Mouse (Mus musculus): ENCODE data around the gene Ap3s2.

Gene Ap3s2

DNA sequence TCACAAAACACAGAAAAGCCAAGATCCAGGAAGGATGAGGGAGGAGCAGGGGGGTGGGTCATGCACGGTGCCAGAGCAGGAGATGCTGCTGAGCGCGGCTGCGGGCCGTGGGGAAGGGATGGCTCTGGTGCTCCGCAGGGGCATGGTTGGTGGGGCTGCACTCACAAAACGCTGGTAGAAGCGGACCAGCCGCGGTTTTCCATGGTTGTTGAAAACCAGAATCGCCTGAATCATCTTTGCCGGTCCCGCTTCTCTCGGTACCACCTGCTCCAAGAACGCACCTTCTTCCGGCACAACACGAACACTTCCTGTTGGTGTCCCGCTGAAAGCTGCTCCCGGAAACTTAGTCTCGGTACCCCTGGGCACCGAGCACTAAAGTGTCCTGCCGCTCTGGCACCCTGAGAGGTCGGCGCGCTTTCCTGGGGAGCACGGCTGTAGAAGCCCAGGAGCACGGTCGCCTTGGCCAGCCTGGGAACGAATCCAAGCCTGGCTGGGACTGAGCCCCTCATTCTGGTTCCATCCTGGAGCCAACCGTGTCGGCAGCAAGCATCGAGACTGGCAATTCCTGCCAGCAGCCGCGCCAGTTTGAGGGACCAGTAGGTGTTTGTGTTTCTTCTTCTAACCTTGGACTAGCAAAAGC is at the start of gene Ap3s2:
Ap3s2 (minus strand) TSS at position 306 of the 640 bp plus-strand sequence.
- DNase-seq = peak; percentile 90

GRCm38 (mm10) chr7:79968326-79968725 is 47.9 kb upstream of the Ap3s2 start:
- no peak for DNase-seq

- DNase-seq = no peak
Measured at GRCm38 (mm10) chr7:79961600-79961999, 41.2 kb upstream of the Ap3s2 start.

DNA sequence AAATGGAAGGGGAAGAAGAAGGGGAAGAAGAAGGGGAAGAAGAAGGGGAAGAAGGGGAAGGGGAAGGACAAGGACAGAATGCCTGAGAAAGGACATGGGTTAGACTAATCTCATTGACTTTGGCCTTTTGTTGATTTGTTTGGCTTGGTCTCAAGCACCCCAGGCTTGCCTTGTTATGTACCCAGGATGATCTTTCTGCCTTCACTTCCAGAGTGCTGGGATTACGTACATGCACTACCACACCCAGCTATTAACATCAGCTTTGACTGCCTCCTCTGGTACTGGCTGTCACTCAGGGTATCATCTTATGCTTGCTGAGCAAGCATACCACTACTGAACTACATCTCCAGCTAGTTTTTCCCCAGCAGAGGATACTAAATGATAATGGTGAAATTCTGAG is 35.7 kb upstream of the Ap3s2 start:
- DNase-seq = no peak

- no peak for DNase-seq
Measured at GRCm38 (mm10) chr7:79954890-79955289, 34.4 kb upstream of the Ap3s2 start.

GRCm38 (mm10) chr7:79951038-79951437 is 30.6 kb upstream of the Ap3s2 start:
- DNase-seq = no peak

- no peak for DNase-seq
Measured at GRCm38 (mm10) chr7:79950236-79950635, 29.8 kb upstream of the Ap3s2 start.

- peak; percentile 45 for DNase-seq
Measured at GRCm38 (mm10) chr7:79935511-79936205, 15.2 kb upstream of the Ap3s2 start.

GRCm38 (mm10) chr7:79934862-79935510 is 14.5 kb upstream of the Ap3s2 start, which contains the start of gene Arpin:
Gene Arpin (minus strand): TSS chr7:79935359.
- peak; percentile 80 for DNase-seq

- peak; percentile 75 for DNase-seq
Measured at GRCm38 (mm10) chr7:79934461-79934860, 14.0 kb upstream of the Ap3s2 start.

DNA sequence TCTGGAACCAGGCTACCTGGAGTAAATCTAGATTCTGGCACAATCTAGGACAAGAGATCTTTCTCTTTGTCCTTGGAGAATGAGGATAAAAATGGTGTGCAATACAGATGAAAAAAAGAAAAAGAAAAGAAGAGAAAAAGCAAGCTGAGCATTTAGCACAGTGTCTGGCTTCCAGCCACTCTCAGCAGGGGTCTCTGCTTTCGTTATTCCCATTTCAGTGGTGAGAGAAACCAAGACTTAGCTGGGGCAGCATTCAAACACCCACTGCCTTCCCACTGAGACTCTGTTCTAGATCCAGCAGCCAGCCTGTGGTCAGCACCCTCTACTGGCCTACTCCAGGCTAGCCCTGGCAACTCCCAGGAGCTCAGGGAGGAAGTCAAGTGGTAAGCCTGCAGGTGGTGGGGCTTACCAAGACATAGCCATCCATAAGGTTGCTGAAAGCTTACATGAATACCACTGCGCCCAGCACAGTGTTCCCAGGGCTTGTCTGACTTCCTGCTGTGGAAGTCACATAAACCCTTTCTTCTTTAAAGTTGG is 8.1 kb upstream of the Ap3s2 start:
- DNase-seq = peak; percentile 24

DNA sequence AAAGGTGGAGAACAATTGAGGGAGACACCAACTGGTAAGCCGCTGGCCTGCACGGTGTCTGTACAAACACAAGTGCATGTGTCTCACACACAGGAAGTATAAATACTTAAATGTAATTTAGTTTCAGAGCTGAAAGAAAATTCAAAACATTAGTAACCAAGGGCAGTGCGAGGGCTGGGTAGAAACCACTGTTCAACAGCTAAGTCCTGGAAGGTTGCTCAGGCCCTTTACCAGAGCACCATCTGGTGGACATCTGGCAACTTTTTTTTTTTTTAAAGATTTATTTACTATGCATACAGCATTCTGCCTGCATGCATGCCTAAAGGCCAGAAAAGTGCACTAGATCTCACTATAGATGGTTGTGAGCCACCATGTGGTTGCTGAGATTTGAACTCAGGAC is 5.9 kb downstream of the Ap3s2 start:
- DNase-seq = no peak

DNA sequence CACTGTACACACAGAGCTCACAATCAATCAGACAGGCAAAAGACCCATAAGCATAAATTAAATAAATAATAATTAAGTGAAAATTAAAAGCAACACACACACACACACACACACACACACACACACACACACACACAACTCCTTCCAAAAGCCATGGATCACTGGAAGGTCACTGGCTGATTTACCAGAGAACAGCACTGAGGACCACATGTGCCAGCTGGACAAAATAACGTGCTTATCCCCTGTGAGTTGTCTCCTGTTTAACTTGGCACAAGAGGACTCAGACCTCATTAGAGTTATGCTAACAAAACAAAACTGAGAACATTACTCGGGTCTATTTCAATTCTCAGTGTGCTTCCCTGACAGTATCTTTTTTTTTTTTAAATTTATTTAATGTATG is 13.1 kb downstream of the Ap3s2 start:
- no peak for DNase-seq

DNA sequence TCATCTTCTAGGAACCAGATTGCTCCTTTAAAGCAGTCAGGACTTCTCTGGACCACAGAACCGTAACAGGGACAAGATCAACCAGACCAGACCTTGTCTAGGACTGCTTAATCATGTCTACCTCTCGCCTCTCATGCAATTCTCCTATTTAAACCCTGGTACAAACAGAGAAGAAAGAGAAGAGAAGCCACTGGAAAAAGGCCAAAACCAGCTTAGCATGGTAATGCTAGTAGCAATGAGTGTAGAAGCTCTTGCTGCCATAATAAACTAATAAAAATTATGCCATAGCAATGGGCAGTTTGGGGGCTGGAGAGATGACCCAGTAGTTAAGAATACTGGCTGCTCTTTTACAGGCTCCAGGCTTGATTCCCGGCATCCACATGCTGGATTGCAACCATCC is 13.5 kb downstream of the Ap3s2 start:
- no peak for DNase-seq

GRCm38 (mm10) chr7:79905193-79905592 is 15.3 kb downstream of the Ap3s2 start:
- no peak for DNase-seq

GRCm38 (mm10) chr7:79903160-79903792 is 17.2 kb downstream of the Ap3s2 start:
- no peak for DNase-seq

DNA sequence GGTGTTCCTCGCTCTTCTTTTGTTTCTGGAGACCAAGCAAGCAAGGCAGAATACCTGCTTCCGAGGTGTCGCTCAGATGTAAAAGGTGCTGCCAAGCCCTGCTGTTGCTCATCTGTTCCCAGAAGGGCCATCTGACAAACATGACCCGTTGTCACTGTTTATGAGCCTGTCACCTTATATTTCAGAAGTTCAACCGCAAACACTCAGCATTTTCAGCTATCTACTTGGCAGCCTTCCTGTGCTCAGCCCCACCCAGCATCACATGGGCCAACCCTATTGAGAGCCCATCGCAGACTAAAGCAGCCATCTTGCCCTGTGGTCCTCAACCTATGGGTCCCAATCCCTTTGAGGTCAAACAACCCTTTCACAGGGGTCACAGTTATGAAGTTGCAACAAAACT is 19.7 kb downstream of the Ap3s2 start:
- DNase-seq = no peak

GRCm38 (mm10) chr7:79895225-79895624 is 25.2 kb downstream of the Ap3s2 start:
- no peak for DNase-seq

GRCm38 (mm10) chr7:79894790-79895189 is 25.7 kb downstream of the Ap3s2 start:
- no peak for DNase-seq

- DNase-seq = no peak
Measured at GRCm38 (mm10) chr7:79892576-79893428, 27.6 kb downstream of the Ap3s2 start.

- no peak for DNase-seq
Measured at GRCm38 (mm10) chr7:79890436-79891221, 29.8 kb downstream of the Ap3s2 start.
